In genomic region chr3:154885452-154885851, GRCm38 (mm10) we compare ENCODE assay signal across 9 mouse cellular contexts.
DNase-seq lines count a peak whose midpoint lies in the region; ATAC-seq and TF ChIP-seq lines count a peak whose summit lies in the region.
"Had no signal": no experiment of that assay in that cellular context is flagged by ENCODE, and none has a peak within 500 bp of the region (broad histone marks: within the 10 kb centered on the region; RNA-seq: fewer than 3 reads in every experiment).

No protein-coding gene starts in this region.

- TF ChIP-seq POLR2A in lung, adult 2 months (IDR thresholded peaks at IDR 0.05; ENCODE audit: borderline replicate concordance, extremely low read depth, low read depth, low read length), result no peak

- no peak overlapping the region for H3K9ac ChIP-seq in intestine, embryonic 16.5 days (ENCODE audit: low read depth, low read length)
- H3K9ac ChIP-seq: lung, embryonic 15.5 days had no signal

- 9% methylated on average over 5 of the region's 5 CpGs for WGBS in lung, adult 2 months
- WGBS in intestine, embryonic 16.5 days, result 17% methylated on average over 5 of the region's 5 CpGs

- H3K9me3 ChIP-seq in intestine, embryonic 16.5 days (ENCODE audit: control insufficient read depth, low read length), result no peaks in the 10 kb centered on the region
- H3K9me3 ChIP-seq: lung, embryonic 15.5 days had no signal

- H3K4me2 ChIP-seq in intestine, embryonic 16.5 days (ENCODE audit: low read depth, low read length), result no peak overlapping the region
- H3K4me2 ChIP-seq: lung, embryonic 15.5 days had no signal

- no peak overlapping the region for H3K4me3 ChIP-seq in gastrocnemius, adult 2 months
- no peak overlapping the region for H3K4me3 ChIP-seq in lung, adult 2 months (replicated peaks; ENCODE audit: extremely low read depth, low read depth, low read length)
- H3K4me3 ChIP-seq in intestine, embryonic 16.5 days (ENCODE audit: low read length), result no peak overlapping the region
- H3K4me3 ChIP-seq: lung, embryonic 15.5 days had no signal

- peak; percentile 22 for DNase-seq in gastrocnemius, adult 2 months
- no peak for DNase-seq in gastrocnemius, adult 8-10 months (ENCODE audit: low spot score in 2 of 2)
- peak; percentile 40 for DNase-seq in lung, postnatal 36 days
- no peak for DNase-seq in lung, adult 2 months
- peak; percentile 14 for DNase-seq in right cerebral cortex, postnatal 36 days (ENCODE audit: low spot score in 2 of 2)
- no peak for DNase-seq in kidney, adult 11 months
- no peak for DNase-seq in ovary, postnatal 14 days (ENCODE audit: low spot score)

- no peak for TF ChIP-seq CTCF in gastrocnemius, adult 2 months (IDR thresholded peaks at IDR 0.05)
- TF ChIP-seq CTCF in lung, adult 2 months (IDR thresholded peaks at IDR 0.05; ENCODE audit: insufficient read depth, low read length), result no peak

- peak; percentile 68 for ATAC-seq in intestine, embryonic 16.5 days

- no peaks in the 10 kb centered on the region for H3K27me3 ChIP-seq in intestine, embryonic 16.5 days (replicated peaks; ENCODE audit: control insufficient read depth, insufficient read depth, low read length)
- H3K27me3 ChIP-seq: lung, embryonic 15.5 days had no signal

- intact Hi-C loops in gastrocnemius, adult 2 months (cut with DNase I), result no loop called here

- no peaks in the 10 kb centered on the region for H3K36me3 ChIP-seq in intestine, embryonic 16.5 days (ENCODE audit: control insufficient read depth, insufficient read depth, low read length)
- H3K36me3 ChIP-seq: lung, embryonic 15.5 days had no signal

- H3K4me1 ChIP-seq in lung, adult 2 months (ENCODE audit: control insufficient read depth, insufficient read depth, low read length), result peaks cover under 1% of the 10 kb centered on the region; the same call in 1 of the 2 replicates
- 0 out of 2 replicates have a peak, but pooled peaks cover 7% of the 10 kb centered on the region for H3K4me1 ChIP-seq in intestine, embryonic 16.5 days (ENCODE audit: control insufficient read depth, insufficient read depth, low read length)
- H3K4me1 ChIP-seq: lung, embryonic 15.5 days had no signal

- H3K27ac ChIP-seq in gastrocnemius, adult 2 months, result no peak overlapping the region
- H3K27ac ChIP-seq in intestine, embryonic 16.5 days (ENCODE audit: low read length), result no peak overlapping the region
- H3K27ac ChIP-seq: lung, embryonic 15.5 days had no signal

Comparison
In these comparisons a context has a peak if more than half of its experiments do, and no peak if none do; other contexts are left out.
1. DNase-seq: peak in gastrocnemius, adult 2 months (single experiment), lung, postnatal 36 days (single experiment) and right cerebral cortex, postnatal 36 days (2 of 2); none in gastrocnemius, adult 8-10 months (0 of 2), lung, adult 2 months (single experiment), kidney, adult 11 months (single experiment) and ovary, postnatal 14 days (single experiment).